Mouse (Mus musculus) erythroblast, embryonic 14.5 days (primary cell): Measurements from ENCODE around the gene Otud7b.

ENCODE experiments used
- GATA1 ChIP-seq: IDR thresholded peaks from 2 replicates; pipeline ENCODE4 v1.6.1; 2012; ENCODE audit warnings: low read length, inconsistent platforms, mixed read lengths
- TAL1 ChIP-seq: IDR thresholded peaks from 3 replicates; pipeline ENCODE4 v1.6.1; 2012; ENCODE audit warnings: low read length, inconsistent platforms, mixed read lengths

GRCm38 (mm10) chr3:96207819-96208218 is 103.5 kb downstream of the Otud7b start:
- TF ChIP-seq GATA1 (no peak), TAL1 (no peak)
